Mouse (Mus musculus) fibroblast of lung, adult 2 months (primary cell): Measurements from ENCODE around the gene Snrpa.

Source experiments
- DNase-seq: peaks from one replicate; pipeline ENCODE4 v3.0.0-alpha.2; 2011; ENCODE audit warnings: low read depth

Snrpa gene

DNA sequence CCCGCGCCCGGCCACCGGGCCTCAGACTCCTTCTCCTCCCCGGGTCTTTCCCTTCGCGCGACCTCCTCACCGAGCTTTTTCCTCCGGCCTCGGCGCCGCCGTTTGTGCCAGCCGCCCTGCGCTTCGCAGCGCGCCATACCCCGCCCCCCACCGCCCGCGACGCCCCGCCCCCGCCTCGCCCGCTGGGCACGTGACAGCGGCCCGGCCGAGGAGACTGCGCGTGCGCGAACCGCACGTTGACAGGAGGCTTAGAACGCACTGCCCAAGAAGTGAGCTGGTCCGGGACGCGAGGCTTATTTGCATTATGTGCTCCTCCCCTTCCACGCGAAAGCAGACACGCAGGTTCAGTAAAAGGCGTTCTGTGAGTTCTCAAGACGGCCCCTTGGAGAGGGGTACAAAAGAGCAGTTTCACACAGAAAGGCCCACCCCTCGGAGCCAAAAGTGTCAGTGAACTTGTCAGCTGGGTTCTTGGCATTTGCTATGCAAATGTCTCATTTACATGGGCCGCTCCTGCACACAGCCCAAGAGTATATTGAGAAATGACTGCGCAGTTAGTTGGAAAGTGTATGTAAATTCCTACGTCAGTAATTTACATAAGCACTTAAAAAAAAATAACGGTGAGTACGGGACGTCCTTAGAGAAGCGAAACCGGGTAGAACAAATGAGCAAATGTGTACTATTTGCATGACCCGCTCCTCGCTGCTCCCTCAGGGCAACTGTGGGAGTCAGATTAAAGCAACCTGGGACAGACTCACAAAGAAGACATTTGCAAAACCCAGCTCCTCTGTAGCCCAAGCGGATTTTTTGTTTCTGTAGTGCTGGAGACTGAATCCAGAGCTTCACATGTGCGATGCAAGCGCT lies 29.2 kb downstream of the Snrpa start, which contains the start of gene Egln2:
Gene Egln2 (minus strand): TSS at position 189 of the 861 bp plus-strand sequence.
- no peak for DNase-seq

DNA sequence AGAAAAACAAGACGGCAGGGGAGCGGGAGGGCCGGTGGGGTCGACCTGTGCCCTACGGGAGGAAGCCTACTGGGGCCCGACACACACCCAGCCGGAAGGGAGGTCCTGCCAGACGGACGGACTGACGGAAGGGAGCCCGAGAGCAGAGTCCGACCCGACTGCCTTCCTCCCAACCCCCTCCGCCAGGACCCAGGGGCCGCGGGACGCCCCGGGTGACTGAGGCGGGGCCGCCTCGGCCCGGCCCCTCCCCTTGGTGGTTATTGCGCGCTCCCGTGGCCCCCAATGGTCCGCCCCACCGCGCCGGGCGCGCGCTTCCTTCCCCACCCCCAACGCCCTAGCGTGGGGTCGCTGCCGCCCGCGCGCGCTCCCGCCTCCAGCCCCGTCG lies 29.9 kb downstream of the Snrpa start:
- DNase-seq: no peak

GRCm38 (mm10) chr7:27165696-27166095 lies 30.4 kb downstream of the Snrpa start:
- no peak for DNase-seq

- DNase-seq: no peak
These were observed 30.9 kb downstream of the Snrpa start for GRCm38 (mm10) chr7:27165007-27165655.

DNA sequence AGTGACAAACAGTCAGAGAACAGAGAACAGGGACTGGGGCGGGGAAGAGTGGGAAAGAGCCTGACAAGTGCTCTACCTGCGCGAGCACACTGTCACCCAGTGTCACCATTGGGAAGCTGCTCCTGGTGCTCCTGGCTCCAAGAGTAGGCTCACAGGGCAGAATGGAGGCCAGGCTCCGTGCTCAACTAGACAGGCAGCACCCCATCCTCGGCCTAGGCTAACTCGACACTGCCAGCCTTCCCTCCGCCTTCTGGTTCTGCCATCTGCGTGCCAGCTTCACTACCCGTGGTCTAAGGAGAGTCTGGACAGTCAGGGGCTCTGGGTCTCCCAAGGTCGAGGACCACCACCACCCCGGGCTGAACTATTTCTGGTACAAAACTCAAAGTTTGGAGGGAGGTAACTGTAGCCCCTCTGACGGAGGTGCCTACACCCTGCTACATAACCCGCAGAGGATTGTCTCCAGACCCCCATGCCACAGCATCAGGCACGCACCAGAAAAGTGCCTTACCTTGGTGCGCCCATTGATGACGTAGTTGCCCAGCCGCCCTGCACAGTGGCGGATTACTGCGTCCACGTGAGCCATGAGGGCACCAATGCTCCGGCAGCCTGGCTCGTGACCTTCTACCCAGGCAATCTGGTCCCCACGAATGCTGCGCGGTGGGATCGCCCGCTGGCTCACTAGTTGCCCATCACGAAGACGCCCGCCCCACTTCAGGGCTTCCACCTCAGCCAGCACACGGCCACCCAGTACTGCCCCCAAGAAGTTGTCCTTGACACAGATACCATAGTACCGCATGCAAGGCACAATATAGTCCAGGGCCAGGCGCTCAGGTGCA lies 31.7 kb downstream of the Snrpa start:
- no peak for DNase-seq

GRCm38 (mm10) chr7:27163450-27163805 lies 32.6 kb downstream of the Snrpa start:
- DNase-seq: no peak

GRCm38 (mm10) chr7:27162780-27163449 lies 33.2 kb downstream of the Snrpa start:
- no peak for DNase-seq

GRCm38 (mm10) chr7:27161744-27162143 lies 34.3 kb downstream of the Snrpa start:
- no peak for DNase-seq

- no peak for DNase-seq
These were observed 35.1 kb downstream of the Snrpa start for GRCm38 (mm10) chr7:27160921-27161320.

- DNase-seq: no peak
These were observed 36.2 kb downstream of the Snrpa start for GRCm38 (mm10) chr7:27159882-27160281.

- no peak for DNase-seq
These were observed 36.8 kb downstream of the Snrpa start for GRCm38 (mm10) chr7:27159256-27159655.

DNA sequence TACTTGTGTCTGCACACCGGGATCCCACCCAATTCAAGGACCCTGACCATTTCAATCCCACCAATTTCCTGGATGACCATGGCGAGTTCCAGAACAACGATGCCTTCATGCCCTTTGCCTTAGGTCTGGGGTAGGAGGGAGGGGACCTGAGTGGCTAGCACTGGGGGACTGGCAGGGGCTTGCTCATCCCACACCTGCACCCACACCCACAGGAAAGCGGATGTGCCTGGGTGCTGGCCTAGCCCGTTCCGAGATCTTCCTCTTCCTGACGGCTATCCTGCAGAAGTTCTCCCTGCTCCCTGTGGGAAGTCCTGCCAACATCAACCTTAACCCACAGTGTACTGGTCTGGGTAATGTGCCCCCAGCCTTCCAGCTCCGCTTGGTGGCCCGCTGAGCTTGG lies 37.9 kb downstream of the Snrpa start:
- DNase-seq: no peak

DNA sequence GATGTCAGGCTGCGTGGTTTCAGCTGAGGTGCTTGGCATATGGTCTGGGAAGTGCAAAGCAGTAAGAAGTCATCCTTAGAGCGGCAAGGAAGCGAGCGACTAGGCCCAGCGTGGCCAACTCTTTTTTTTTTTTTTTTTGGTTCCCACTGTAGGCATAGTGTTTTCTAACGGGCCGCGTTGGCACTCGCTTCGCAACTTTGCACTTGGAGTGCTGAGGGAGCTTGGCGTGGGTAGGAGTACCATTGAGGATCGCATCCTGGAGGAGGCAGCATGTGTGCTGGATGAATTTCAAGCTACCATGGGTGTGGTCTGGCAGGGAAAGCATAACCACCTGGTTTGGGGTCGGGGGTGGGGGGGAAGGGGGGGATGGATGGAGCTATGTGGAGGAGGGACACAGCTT lies 40.1 kb downstream of the Snrpa start:
- no peak for DNase-seq

DNA sequence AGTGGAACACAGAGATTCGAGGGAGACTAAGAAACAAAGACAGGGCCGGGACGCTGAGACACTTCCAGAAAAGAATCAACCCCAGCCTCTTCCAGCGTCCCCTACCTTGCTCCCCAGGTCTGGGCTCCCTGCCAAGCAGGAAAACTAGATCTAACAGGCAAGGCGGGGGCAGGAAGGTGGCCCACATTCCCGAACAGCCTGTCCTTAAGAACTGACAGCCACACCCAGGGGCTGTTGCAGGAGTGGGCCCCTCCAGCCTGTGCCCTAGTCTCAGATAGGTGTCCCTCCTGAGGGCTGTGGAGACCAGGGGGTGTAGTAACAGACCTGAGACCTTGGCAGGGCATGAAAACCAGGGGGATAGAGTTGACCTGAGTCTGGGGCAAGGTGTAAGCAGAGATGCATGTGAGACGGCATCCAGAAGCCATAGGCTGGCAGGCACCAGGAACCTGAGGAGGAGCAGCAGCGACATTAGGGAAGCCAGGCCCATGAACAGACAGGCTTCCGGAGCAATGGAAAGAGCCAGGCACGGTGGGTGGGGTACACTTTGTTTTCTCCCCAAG lies 42.8 kb downstream of the Snrpa start, which contains the start of gene Cyp2t4:
Gene Cyp2t4 (plus strand): TSS at position 510 of the 560 bp plus-strand sequence.
- DNase-seq: no peak
